Mouse (Mus musculus) left cerebral cortex, postnatal 10 days (tissue): ENCODE measurements around the gene Nfatc2. TPM values are rescaled to one million over a fixed set of nuclear protein-coding genes. Genes with fewer than 3 reads are reported as not detected.
A peak's percentile ranks its signal among the peaks of the same experiment; 100 is the strongest.

ENCODE experiments used
- DNase-seq, 2 experiments: peaks; one replicate each; pipeline ENCODE4 v3.0.0; 2021 to 2022; ENCODE audit warnings: low spot score in 2 of 2, mixed read lengths in 1 of 2; ENCODE audit errors: extremely low spot score in 1 of 2
- intact Hi-C: fragments of 180-260 bp; cut with DNase I; formaldehyde crosslinking; loops from one replicate; pipeline ENCODE4 v1.15.1; 2025
- total RNA-seq, 2 experiments: library from RNA; stranded (reverse); gene quantifications; 2 replicates each; pipeline ENCODE4 v1.2.3; 2021

The Nfatc2 gene
- total RNA-seq, 2 experiments from 2014 or later: 14.4 to 17.4 TPM

DNA sequence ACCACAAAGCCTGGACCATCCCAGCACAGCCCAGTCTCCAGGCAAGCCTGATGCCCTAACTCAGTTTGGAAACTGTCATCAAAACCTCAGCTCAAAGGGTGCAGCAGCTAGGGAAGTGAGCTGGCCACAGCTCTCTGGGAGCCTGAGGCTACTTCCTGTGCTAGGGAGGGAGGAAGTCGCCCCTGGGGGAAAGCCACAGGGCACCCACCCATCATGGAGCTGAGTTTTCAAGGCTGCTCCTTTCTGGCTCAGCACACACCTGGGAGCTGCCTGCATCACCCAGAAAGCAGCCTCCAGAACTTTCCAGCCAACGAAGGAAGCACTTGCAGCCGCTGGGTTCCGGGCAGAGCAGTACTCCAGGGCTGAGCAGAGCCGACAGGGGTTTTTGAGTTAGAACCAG, 18.4 kb downstream of the Nfatc2 start:
- no peak for DNase-seq
- intact Hi-C loops: no loop called here

DNA sequence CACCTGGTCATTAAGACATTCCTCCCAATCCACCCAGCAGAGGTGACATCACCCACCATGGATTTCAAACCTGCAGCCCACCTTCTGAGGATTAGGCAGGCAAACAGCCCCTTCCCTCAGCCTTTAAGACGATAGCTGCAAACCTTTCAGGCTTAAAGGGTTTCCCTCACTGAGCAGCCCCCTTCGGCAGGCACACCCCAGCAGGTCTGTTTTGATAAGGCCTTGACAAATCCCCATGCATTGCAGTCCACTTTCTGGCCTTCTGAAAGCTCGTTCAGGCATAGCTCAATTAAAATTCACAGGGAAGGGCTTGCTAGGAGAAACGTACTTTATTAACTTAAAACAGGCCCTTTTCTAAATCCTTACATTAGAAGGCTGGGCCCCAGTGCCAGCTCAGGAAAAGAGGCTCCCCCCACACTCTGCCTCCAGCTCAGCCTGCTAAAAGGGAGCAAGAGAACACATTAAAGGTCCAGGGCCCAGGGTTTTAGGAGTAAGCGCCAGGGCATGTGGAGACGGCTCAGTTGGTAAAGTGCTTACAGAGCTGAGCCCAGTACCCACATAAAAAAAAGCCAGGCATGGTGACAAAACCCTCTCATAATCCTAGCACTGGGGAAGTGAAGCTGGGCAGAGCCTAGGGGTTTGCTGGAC, 20.1 kb downstream of the Nfatc2 start:
- DNase-seq: no peak
- intact Hi-C loops: no loop called here

DNA sequence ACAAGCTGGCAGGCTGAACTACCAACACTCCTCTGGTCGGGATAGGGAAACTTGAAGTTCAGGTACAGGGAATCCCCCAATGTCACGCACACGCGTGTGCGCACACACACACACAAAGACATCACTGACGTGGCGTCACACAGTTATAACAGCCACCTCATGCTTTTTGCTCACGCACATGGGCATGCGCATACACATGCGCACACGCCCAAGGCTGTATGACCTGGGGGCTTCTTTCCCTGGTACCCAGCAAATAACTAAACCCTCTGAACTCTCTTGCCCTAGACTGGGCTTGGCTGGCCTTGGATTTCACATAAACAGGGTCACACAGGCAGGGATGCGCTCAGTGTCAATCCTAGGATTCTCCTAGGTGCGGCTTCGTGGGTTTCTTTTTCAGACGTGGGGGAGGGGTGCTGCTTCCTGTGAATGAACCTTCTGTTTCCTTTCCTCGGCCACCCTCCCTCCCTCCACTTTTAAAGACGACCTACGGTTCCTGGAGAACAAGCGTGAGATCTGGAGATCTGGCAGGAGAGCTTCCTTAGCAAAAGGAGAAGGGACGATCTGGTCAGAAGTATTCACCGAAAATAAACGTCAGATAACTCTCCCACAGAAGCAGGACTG, 21.1 kb downstream of the Nfatc2 start:
- no peak for DNase-seq
- intact Hi-C loops: no loop called here

DNA sequence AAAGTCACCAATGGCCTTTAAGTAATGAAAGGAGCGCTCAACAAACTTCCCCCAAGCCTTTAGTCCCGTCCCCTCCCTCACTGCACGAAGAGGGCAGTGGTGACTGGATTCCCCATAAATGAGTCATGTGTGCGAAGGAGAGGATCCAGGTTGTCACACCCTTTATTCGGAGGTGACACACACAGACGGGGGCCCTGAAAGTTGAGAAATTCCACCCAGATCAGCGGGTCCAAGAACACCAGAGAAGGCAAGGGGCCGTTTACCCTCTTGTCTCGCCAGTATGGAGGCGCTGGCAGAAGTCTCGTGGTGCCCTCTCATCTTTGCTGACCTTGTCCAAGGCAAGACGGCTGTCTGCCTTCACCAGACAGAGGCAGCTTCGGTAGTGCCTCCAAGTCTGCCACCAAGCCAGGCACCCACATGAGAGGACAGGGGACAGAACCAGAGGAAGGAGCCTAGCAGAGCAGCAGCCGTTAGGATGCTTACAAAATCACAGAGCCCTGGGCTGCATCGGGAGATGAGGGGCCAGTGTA, 21.8 kb downstream of the Nfatc2 start:
- intact Hi-C loops: no loop called here
- DNase-seq: no peak

DNA sequence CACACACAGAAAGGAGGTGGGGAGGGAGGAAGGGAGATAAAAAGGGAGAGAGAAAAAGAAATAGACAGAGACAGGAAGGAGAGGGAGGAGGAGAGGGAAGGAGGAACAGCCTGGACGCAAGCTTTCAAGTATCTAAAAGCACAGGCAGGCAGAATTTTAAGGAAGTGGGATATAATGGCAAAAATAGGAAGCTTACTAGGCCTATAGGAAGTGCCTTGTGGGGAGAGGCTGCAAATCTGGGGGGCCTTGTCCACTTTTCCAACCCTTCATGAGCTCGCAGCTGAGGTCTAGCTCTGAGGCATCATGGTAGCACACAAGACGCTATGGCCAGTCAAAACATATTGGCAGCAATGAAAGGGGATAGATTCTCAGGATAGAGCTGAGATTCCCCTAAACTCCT, 22.3 kb downstream of the Nfatc2 start:
- DNase-seq: no peak
- intact Hi-C loops: no loop called here

DNA sequence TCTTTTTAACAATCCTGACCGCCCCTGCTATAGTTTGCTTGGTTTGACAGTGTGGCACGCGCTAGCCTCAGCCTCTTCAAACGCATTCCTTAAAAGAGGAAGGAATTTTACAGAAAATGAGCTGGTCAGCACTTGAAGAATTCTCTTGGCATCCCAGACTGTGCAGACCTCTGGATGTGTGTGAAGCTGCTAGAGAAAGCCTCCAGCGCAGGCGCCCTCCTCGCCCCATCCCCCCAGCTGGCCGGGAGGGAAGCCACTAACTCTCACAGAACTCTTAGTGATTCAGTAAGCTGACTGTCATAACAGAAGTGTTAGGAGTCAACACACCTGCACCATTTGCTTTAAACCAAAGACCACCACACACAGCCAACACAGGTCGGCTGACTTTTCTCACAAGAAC, 23.3 kb downstream of the Nfatc2 start:
- intact Hi-C loops: no loop called here
- DNase-seq: peak in 1 of 2 experiments; percentile 69

DNA sequence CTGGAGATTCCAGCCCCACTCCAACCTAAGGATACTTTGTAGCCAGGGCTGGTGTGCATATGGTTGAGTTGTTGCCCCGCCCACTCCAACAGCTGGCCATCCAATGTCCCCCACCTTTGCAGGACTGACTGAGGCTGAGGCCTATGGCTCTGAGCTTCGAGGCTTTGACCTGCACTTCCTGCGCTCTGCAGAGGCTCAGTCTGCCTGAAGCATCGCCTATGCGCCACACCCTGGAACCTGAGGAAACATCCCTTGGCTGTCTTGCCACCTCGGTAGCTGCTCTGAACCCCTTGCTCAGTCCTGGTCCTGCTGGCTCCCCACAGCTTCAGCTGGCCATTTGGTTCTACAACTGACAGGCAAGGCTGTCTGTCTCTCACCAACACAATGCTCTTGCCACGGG, 24.1 kb downstream of the Nfatc2 start:
- DNase-seq: no peak
- intact Hi-C loops: no loop called here

DNA sequence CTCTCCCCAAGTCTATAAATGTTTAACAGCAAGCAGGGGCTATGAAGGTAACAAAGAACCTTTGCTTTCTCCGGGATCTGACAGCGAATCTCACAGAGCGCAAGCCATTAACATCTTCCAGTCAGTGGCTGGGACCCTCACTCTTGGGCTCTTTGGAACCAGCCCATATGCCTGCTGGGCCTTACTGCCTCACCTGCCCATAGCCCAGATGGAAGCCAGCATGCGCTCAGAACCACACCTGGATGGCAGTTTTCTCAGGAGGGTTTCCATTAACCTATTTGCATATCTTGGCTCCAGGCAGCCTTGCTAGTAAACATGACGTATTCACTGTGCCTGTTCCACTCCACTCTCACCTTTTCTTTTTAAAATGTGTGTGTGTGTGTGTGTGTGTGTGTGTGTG, 25.6 kb downstream of the Nfatc2 start:
- intact Hi-C loops: no loop called here
- no peak for DNase-seq

DNA sequence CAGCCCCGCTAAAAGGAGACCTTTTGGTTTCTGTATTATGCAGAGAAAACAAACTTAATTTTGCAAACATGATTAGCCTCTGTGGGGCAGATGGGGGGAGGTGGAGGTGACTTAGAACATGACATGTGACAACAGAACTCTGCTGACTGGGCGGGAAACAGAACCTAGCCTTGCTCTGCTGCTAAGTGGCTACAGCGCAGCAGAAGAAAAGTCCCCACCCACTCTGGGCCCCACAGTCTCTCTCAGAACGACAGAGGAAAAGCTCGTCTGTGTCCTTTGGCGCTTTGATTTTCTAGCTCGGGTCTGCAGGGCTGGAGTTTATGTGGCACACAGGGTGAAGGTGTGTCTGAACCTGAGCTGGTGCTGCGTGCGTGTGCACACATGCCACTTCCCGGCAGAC, 26.5 kb downstream of the Nfatc2 start:
- no peak for DNase-seq

DNA sequence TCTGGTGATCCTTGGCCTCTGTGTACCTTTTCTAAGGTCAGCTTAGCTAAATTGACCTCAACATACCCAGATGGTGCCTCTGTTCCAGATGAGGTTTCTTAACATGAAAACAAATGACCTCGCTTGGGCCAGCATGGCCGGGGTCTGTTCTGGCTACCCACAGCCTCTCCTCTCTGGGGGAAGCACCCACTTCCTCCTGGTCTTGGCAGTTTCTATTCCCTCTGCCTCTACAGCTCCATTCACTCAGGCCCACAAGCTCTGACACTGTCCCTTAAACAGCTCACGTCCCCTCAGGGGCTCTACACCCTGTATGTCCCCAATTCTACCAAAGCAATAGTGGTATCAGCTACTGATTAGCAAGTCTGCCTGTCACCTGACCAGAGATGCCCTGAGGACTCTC, 27.6 kb downstream of the Nfatc2 start:
- intact Hi-C loops: no loop called here
- DNase-seq: no peak

More for the DNA sequence above, 26.5 kb downstream of the Nfatc2 start:
- intact Hi-C loops: no loop called here

DNA sequence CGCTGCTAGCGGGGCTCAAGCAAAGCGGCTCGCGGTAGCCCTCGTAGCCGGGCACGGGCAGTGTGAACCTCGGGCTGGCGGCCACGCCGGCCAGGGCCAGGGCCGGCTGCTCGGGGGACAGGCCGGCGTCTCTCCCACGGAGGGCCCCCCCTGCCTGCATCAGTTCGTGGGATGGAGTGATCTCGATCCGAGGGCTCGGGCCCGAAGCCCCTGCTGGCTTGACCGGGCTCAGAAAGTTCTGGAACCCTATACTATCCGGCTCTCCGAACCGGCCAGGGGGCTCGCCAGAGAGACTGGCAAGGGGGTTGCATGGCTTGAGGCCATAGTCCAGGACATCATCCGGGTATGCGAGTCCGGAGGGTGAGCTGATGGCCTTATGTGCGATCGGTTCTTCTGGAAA, 30.2 kb downstream of the Nfatc2 start:
- DNase-seq: no peak
- intact Hi-C loops: no loop called here

DNA sequence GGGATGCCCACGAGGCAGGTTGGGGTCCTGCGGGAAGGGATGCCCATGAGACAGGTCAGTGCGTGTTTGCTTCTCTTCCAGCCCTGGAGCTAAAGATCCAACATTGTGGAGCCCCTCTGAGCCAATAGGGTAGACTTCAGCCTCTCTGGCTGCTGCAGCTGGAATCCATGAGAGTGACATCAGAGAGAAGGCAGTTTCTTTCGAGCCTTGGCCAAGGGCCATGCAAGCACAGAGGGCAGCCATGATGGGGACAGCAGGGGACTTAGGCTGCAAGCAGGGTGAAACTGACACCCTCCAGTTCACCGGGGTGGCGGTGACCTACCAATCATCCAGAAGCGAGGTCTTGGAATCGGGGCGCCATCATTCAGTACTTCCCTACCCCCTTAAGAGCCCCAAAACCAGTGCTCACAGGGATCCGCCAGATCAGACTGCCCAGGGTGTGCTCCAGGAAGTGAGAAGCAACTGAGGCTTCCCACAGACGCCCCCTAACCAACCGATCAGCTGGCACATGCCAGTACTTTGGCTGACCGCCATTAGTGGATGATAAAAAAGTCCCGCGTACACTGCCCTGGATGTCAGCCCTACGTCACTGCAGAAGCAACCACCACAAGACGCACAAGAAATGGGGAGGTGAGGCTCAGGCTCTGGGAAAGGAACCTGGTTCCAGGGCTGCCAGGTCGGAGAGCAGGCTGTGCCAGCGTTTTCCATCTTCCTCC, 35.8 kb downstream of the Nfatc2 start:
- intact Hi-C loops: no loop called here
- no peak for DNase-seq

DNA sequence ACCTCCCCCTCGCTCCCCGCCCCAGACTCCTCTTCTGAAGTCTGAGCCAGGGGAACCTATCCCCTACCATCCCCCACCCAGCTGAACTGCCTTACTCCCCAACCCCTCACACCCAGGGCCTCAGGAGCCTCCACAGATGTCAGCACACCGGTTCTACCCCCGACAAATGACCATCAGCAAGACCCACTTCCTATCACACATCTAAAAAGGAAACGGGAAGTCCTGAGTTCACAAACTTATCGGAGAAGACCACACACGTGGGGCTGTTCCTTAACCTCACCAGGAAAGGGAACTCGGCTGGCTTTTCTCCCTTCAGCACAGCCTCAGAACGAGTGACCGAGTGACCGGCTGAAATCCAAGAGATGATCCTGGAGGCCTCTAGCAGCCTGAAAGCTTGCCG, 38.3 kb downstream of the Nfatc2 start:
- intact Hi-C loops: no loop called here
- no peak for DNase-seq

DNA sequence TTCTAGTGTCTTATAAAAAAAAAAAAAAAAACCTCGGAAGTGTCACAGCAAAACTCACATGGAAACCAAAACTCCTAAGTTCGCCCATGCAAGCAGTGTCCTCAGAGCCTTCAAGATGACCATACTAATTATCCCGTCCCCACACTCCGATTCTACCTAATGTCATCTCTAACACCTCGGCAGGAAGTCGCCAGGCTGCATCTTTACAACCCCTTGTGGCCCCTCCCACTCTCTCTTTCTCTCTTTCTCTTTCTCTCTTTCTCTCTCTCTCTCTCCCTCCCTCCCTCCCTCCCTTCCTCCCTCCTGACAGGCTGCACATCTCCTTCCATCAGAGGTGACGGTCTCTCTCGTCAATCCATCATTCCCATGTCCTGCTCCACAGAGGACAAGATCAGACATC, 44.4 kb downstream of the Nfatc2 start:
- intact Hi-C loops: no loop called here

DNA sequence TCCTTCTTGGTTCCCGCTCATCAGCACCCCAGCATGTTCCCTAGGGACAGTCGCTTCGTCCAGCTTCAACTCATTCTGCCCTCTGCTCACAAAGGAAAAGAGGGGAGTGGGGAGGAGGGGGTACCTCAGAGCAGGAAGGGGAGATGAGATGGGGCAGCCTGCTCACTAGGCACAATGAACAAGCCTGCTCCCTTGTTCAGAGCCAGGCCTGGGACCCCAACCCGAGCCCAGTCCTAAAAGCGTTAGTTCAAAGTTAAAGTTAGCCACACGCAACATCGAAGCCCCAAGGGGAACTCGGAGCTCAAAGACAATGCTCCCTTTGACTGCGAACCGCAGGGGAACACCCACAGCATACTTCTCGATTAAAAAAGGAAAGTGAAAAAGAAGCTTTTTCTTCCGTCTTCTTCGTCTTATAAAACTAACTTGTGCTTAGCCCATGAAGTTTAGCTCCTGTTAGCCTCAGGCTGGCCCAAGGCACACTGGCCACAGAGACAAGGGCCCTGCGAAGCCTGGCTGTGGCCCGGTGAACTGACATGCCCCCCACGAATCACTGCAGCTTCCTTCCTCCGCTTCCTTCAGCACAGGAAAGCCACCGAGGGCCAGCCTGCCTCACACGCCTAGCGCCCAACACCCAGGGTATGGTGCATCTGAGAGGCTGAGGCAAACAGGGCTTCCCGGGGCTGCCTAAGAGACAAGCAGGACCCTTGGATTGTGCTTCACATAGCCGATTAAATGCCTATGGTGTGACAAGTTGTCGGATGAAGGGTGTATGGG, 45.4 kb downstream of the Nfatc2 start:
- intact Hi-C loops: no loop called here
- DNase-seq: no peak

More for the DNA sequence above, 44.4 kb downstream of the Nfatc2 start:
- DNase-seq: no peak

DNA sequence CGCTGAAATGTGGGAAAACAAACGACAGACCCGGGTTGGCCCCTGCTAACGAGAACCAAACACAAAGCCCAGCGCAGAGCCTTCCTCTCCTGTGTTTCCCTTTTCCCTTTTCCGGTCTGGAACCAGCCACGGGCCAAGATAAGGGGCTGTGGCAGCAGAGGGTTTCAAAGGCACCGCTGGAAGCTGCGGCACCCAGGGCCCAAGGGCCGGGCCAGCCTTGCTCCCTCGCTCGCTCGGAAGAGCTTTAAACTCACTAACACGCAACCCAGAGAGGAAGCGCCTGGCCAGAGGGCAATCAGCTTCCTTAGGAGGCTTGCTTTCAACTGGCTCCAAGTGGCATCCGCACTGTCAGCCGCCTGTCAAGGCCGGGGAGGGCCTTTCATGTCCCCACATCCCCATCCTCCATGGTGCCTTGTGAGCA, 47.9 kb downstream of the Nfatc2 start:
- DNase-seq: no peak
- intact Hi-C loops: no loop called here

DNA sequence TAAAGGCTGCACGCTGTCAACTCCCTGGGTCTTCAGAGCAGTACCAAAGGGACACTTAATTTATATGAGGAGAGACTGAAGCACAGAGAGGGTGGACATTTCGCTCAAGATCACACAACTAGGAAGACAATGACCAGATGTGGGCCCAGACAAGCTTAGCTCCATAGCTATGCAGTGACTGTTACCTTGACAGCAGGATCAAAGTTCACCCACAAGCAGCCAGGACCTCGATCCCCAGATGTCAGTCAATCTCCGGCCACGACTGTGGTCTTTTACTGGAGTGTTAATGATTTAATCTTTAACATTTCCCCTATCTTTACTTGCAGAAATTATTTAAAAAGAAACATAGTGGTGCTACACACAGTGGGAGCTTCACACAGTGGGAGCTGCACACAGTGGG, 49.1 kb downstream of the Nfatc2 start:
- DNase-seq: no peak
- intact Hi-C loops: no loop called here

DNA sequence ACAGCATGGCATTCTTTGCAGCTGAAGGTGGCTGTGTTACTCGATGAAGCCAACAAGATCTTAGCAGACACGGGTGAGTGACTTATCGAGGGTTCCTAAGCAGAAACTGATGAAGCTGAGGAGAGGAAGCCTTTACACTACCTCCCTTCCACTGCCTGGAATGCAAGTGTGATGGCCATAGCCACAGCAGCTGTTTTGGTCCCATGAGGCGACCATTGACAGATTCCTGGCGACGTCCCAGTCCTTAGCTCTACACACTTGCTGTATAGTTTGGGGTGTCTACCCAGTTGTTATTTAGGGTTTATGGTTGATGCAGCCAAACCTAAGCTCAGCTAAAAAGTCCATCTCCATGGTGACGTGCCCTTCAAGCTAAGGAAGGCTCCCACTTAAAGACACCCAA, 50.2 kb downstream of the Nfatc2 start:
- DNase-seq: no peak
- intact Hi-C loops: no loop called here

DNA sequence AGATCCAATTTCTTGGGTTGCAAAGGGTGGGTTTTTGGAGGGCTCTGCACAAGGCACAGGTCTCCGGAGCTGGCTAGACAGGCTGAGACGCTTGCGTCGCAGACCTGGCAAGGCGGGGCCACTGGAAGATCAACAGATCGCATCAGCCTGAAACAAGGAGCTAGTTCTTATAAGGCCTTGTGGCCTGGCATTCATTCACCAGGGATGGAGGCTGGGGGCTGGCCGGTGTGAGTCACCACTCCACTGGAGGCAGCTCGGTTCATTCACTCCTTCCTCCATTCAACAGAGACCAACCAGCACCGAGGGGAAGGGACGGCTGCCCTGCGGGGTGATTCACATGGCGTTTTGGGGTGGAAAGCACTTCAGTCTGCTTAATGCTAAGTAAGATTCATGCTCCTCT, 52.1 kb downstream of the Nfatc2 start:
- DNase-seq: no peak
- intact Hi-C loops: no loop called here
